Mouse (Mus musculus): ENCODE results near the gene Pde11a.

GRCm38 (mm10) chr2:76334596-76334995, 4.0 kb downstream of the Pde11a start:
- TF ChIP-seq POLR2A (IDR thresholded peaks at IDR 0.05; ENCODE audit: borderline replicate concordance, control insufficient read depth, low read depth, low read length) (no peak), CTCF (IDR thresholded peaks at IDR 0.05; ENCODE audit: control insufficient read depth, insufficient read depth, low read length) (no peak)

Data from bone marrow, adult 2 months (tissue).